Mouse (Mus musculus): ENCODE measurements around the gene Fbl.
"Not testable (repeated sequence)": the region's sequence is repeated elsewhere in the genome, so short reads cannot be mapped to it uniquely, and the experiment has no call there.

Gene Fbl

DNA sequence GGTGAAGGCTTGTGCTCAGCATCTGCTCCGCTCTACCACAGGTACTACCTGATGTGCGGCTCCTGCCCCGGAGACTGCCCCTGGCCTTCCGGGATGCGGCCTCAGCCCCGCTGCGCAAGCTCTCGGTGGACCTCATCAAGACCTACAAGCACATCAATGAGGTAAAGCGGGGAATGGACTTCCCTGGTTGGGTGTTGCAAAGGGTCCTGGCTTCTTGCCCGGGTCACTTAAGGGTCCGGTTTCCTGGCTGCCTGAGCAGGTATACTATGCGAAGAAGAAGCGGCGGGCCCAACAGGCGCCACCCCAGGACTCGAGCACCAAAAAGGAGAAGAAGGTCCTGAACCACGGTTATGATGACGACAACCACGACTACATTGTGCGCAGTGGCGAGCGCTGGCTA, 12.8 kb downstream of the Fbl start:
- in situ Hi-C loops (cut with MboI; ENCODE audit: low pct_unique_long_range_greater_than_20kb in 1 of 2, low sequenced_read_pairs in 2 of 2, unreplicated experiment in 1 of 2): no loop called here

DNA sequence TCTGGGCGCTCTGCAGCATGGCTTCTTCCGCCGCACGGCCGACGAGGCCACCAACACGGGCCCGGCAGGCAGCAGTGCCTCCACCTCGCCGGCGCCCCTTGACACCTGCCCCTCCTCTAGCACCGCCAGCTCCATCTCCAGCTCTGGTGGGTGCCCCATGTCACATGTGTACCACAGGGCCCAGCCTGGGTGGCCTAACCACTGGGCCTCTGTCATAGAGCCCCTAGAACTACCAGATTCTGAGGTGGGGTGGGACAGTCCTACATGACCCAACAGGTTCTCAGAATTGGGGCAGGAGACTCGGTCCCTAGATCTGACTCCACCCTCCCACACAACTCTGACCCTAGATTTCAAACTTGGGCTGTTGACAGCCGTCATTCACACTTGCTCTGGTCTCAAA, 16.4 kb downstream of the Fbl start:
- in situ Hi-C loops (cut with MboI; ENCODE audit: low pct_unique_long_range_greater_than_20kb in 1 of 2, low sequenced_read_pairs in 2 of 2, unreplicated experiment in 1 of 2): no loop called here

- in situ Hi-C loops (cut with MboI; ENCODE audit: low pct_unique_long_range_greater_than_20kb in 1 of 2, low sequenced_read_pairs in 2 of 2, unreplicated experiment in 1 of 2): no loop called here
These were observed 17.1 kb downstream of the Fbl start for GRCm38 (mm10) chr7:28186631-28187030.

DNA sequence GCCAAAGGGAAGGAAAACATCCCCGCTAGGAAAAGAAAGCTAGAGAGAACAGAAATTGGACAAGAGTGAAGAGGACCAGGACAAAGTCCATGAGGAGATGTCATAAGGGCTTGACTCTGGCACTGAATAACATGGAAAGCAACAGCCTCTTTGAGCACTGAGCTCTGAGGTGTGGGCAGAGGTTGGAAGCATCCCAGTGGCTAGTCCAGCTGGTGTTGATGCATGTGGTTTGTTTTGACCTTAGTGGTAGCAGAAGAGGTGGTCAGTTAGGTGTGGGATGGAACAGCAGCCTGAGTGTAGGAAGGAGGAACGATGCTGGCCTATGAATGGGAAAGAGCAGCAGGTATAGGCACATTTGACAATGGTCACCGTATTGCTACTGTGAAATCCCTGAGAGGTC, 22.0 kb downstream of the Fbl start:
- in situ Hi-C loops (cut with MboI; ENCODE audit: low pct_unique_long_range_greater_than_20kb in 1 of 2, low sequenced_read_pairs in 2 of 2, unreplicated experiment in 1 of 2): no loop called here

DNA sequence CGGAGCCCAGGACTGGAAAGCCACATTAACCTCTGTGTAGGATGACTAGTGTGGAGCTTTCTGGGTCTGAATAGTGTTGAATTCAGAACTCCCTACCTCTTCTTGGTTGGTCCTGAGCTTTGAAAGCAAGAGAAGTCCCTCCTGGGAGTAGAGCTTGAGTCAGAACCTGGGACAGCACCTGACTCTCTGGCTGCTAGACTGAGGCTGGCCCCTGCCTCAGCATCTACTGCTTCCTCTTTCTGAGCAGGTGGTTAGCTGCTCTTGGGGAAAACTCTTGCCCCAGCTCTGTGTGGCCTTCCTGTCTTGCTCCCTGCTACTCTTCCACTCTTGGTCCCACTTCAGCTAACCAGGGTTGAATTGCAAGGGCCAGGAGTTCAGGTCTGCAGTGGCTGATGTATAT, 22.4 kb downstream of the Fbl start:
- in situ Hi-C loops (cut with MboI; ENCODE audit: low pct_unique_long_range_greater_than_20kb in 1 of 2, low sequenced_read_pairs in 2 of 2, unreplicated experiment in 1 of 2): no loop called here

- in situ Hi-C loops (cut with MboI; ENCODE audit: low pct_unique_long_range_greater_than_20kb in 1 of 2, low sequenced_read_pairs in 2 of 2, unreplicated experiment in 1 of 2): no loop called here
These were observed 26.0 kb downstream of the Fbl start for GRCm38 (mm10) chr7:28195414-28196098.

DNA sequence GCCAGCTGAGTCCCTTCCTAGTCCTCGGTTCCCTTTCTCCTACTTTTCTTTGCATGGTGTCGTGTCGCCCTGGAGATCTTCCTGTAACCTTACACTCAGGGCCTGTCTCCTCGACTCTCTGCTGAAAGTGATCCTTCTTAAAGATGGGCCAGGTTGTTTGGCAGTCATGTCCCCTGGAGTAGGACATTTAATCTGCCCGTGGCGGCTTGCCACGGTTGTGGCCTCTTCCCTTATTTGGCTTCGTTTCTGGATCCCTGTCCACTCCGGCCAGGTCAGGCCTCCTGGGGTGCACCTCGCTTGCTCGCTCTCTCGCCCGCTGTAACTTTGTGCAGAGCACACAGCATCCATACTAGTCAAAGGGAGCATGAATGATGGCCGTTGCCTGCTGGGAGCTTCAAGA, 27.0 kb downstream of the Fbl start:
- in situ Hi-C loops (cut with MboI; ENCODE audit: low pct_unique_long_range_greater_than_20kb in 1 of 2, low sequenced_read_pairs in 2 of 2, unreplicated experiment in 1 of 2): no loop called here

- in situ Hi-C loops (cut with MboI; ENCODE audit: low pct_unique_long_range_greater_than_20kb in 1 of 2, low sequenced_read_pairs in 2 of 2, unreplicated experiment in 1 of 2): no loop called here
These were observed 29.5 kb downstream of the Fbl start for GRCm38 (mm10) chr7:28199054-28199453.

DNA sequence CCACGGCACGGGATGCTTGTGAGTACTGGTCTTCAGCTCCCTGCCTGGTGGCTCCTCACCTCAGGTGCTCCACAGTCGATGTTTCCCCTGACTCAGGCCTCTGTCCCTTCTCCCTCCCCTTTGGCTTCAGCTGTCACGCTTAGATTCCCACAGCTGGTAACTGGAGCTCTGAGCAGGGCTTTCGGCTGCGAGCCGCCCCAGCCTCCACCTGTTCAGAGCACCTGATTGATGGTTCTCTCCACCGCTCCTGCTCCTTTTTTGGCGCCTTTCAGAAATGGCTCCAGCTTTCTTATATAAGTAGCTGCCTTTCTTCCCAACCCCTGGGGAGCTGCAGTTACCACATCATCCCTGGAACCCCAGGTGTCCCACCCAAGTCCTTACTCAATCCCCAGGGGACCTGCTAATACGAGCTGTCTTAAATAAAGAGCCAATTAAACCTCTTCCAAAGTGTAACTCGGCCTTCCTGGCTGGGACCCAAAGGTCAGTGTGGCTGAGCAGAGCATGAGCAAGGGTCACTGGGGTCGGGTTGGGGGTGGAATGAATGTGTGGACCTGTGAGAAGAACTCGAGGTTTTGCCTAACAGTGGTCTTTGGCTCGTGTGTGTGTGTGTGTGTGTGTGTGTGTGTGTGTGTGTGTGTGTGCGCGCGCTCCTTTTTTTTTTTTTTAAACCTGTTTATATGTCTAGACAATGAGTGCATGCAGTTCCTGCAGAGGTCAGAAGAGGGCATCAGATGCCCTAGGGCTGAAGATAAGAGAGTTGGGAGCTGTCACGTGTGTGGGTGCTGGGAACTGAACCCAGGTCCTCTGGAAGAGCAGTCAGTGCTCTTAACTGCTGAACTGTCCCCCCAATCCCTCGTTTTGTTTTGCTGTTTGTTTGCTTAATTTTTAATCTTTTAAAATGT, 33.9 kb downstream of the Fbl start:
- in situ Hi-C loops (cut with MboI; ENCODE audit: low pct_unique_long_range_greater_than_20kb in 1 of 2, low sequenced_read_pairs in 2 of 2, unreplicated experiment in 1 of 2): no loop called here

- in situ Hi-C loops (cut with MboI; ENCODE audit: low pct_unique_long_range_greater_than_20kb in 1 of 2, low sequenced_read_pairs in 2 of 2, unreplicated experiment in 1 of 2): no loop called here
These were observed 36.6 kb downstream of the Fbl start for GRCm38 (mm10) chr7:28206044-28206600.

GRCm38 (mm10) chr7:28208396-28208987, 39.0 kb downstream of the Fbl start:
- in situ Hi-C loops (cut with MboI; ENCODE audit: low pct_unique_long_range_greater_than_20kb in 1 of 2, low sequenced_read_pairs in 2 of 2, unreplicated experiment in 1 of 2): no loop called here

DNA sequence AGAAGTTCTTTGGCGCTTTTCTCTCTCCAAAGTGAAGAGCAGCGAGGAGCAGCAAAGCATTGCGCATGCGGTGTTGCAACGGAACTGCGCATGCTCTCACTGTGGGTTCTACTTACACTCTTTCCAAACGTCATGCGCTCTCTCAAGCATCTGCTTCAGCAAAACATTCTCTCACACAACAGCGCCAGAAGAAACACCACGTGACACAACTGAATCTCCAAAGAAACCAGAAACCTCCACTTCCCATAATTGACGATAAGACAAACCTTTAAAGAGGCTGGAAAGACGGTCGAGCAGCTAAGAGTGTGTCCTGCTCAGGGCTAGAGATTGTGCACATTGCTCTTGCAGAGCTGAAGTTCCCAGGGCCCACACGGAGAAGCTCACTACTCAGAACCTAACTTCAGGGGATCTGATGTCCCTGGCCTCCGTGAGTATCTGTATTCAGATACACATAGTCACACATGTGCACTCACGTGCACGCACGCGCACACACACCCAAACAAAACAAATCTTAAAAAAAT, 39.5 kb downstream of the Fbl start:
- in situ Hi-C loops (cut with MboI; ENCODE audit: low pct_unique_long_range_greater_than_20kb in 1 of 2, low sequenced_read_pairs in 2 of 2, unreplicated experiment in 1 of 2): no loop called here

GRCm38 (mm10) chr7:28210731-28211130, 41.2 kb downstream of the Fbl start:
- in situ Hi-C loops (cut with MboI; ENCODE audit: low pct_unique_long_range_greater_than_20kb in 1 of 2, low sequenced_read_pairs in 2 of 2, unreplicated experiment in 1 of 2): no loop called here

DNA sequence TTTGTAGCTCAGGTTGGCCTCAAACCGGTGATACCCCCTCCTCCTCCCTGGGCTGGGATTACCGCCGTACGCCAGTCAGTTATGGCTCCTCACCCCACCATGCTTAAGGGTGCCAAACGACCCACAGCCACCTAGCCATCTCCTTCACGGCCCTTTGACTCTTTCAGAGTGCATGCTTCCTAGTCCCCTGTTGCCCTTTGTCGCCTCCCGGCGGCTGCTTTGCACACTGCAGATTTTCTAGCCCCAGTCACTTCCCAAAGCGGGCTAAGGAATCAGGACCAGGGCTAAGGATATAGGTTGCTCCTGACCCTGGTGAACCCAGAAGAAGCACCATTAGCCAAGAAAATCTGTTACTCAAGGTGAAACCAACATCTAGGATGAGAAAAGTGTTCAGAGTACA, 44.6 kb downstream of the Fbl start:
- in situ Hi-C loops (cut with MboI; ENCODE audit: low pct_unique_long_range_greater_than_20kb in 1 of 2, low sequenced_read_pairs in 2 of 2, unreplicated experiment in 1 of 2): no loop called here

GRCm38 (mm10) chr7:28215950-28216349, 46.4 kb downstream of the Fbl start:
- in situ Hi-C loops (cut with MboI; ENCODE audit: low pct_unique_long_range_greater_than_20kb in 1 of 2, low sequenced_read_pairs in 2 of 2, unreplicated experiment in 1 of 2): not testable (repeated sequence)

GRCm38 (mm10) chr7:28217811-28218210, 48.3 kb downstream of the Fbl start:
- in situ Hi-C loops (cut with MboI; ENCODE audit: low pct_unique_long_range_greater_than_20kb in 1 of 2, low sequenced_read_pairs in 2 of 2, unreplicated experiment in 1 of 2): not testable (repeated sequence)

GRCm38 (mm10) chr7:28218951-28219740, 49.6 kb downstream of the Fbl start:
- in situ Hi-C loops (cut with MboI; ENCODE audit: low pct_unique_long_range_greater_than_20kb in 1 of 2, low sequenced_read_pairs in 2 of 2, unreplicated experiment in 1 of 2): not testable (repeated sequence)

DNA sequence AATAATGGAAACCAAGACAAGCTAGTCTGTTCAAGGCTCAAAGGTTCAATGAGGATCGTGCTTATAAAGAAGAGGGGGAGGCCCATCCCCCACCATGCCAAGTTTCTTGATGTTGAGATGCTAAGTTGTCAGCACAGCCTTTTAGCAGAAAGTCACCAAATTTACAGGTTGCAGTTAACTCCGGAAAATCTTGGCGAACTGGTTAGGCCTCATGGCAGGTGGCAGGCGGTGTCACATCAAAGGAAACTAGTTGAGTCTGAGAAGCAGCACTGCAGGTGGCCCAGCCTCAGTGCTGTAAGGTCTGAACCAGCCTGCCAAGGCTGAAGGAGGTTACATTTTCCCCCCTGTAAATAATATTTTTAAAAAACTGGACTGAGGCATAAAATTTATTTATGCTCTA, 57.3 kb downstream of the Fbl start:
- in situ Hi-C loops (cut with MboI; ENCODE audit: low pct_unique_long_range_greater_than_20kb in 1 of 2, low sequenced_read_pairs in 2 of 2, unreplicated experiment in 1 of 2): loop anchor here in 1 of 2 experiments (25.0 kb wide), 1 partner anchor 315 kb away; no protein-coding TSS in a partner anchor
